In the genomic region with DNA sequence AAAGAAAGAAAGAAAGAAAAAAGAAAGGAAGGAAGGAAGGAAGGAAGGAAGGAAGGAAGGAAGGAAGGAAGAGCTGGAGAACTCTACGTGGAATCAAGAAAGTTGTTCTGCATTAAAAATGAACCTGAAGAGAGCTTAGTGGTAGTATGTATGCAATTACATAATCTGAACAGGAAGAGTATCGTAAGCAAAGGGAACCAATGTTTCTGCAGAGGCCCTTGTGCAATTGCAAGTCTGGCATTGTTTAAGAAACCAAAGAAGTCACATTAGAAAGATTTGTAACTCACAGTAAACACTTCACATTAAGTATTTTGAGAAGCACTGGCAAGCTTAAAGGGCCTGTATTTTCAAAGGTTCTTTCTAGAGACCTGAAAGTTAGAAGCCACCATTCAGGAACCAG, we compare ENCODE assay signal across 36 mouse cellular contexts. TPM values are rescaled to one million over a fixed set of nuclear protein-coding genes. Genes with fewer than 3 reads are reported as not detected.
DNase-seq lines count a peak whose midpoint lies in the region; ATAC-seq and TF ChIP-seq lines count a peak whose summit lies in the region.
"Had no signal": no experiment of that assay in that cellular context is flagged by ENCODE, and none has a peak within 500 bp of the region (broad histone marks: within the 10 kb centered on the region; RNA-seq: fewer than 3 reads in every experiment).

No protein-coding gene starts in this region.

- 70% methylated on average over 2 of the region's 2 CpGs for WGBS in lung, embryonic 14.5 days

- H3K4me1 ChIP-seq in lung, embryonic 14.5 days (ENCODE audit: insufficient read depth), result peaks cover 8% of the 10 kb centered on the region

- DNase-seq in lung, embryonic 14.5 days, result peak; percentile 11
- DNase-seq in lung, postnatal 14 days, result no peak
- peak; percentile 40 for DNase-seq in NIH3T3 (ENCODE audit: low read depth)
- peak; percentile 59 for DNase-seq in lung, postnatal 25 days (ENCODE audit: low spot score)
- no peak for DNase-seq in cerebellum, postnatal 25 days
- no peak for DNase-seq in thymus, adult 18-20 months
- DNase-seq: adrenal gland, postnatal 25 days; cerebellum, adult 8-10 months; gastrocnemius, postnatal 10 days; heart, postnatal 4 days; kidney, adult 9 months; kidney, postnatal 14 days; layer of hippocampus, adult 9-11 months; right cerebral cortex, adult 18-20 months; spleen, adult 18-20 months; thymus, postnatal 25 days had no signal

- H3K9ac ChIP-seq in lung, embryonic 14.5 days, result no peak overlapping the region
- H3K9ac ChIP-seq: embryonic facial prominence, embryonic 13.5 days; heart, embryonic 12.5 days; hindbrain, embryonic 14.5 days; limb, embryonic 15.5 days; liver, embryonic 15.5 days; neural tube, embryonic 12.5 days had no signal

- H3K4me2 ChIP-seq in lung, embryonic 14.5 days, result no peak overlapping the region
- H3K4me2 ChIP-seq: embryonic facial prominence, embryonic 13.5 days; heart, embryonic 12.5 days; hindbrain, embryonic 14.5 days; limb, embryonic 15.5 days; liver, embryonic 15.5 days; midbrain, embryonic 11.5 days; neural tube, embryonic 12.5 days had no signal

- no peaks in the 10 kb centered on the region for H3K27me3 ChIP-seq in lung, embryonic 14.5 days (ENCODE audit: insufficient read depth, low read length)
- H3K27me3 ChIP-seq: embryonic facial prominence, embryonic 13.5 days; heart, embryonic 12.5 days; limb, embryonic 15.5 days; liver, embryonic 15.5 days; neural tube, embryonic 12.5 days; Patski had no signal

- no peak for ATAC-seq in lung, embryonic 14.5 days (ENCODE audit: insufficient read depth)
- peak; percentile 54 for ATAC-seq in monocyte, adult 5-6 weeks (replicated peaks; ENCODE audit: insufficient number of reproducible peaks, low FRiP score, low TSS enrichment, poor library complexity, severe bottlenecking)
- ATAC-seq: forebrain, embryonic 16.5 days; intestine, postnatal 0 days; midbrain, embryonic 16.5 days; Patski had no signal

- no peaks in the 10 kb centered on the region for H3K9me3 ChIP-seq in lung, embryonic 14.5 days (ENCODE audit: low read depth, low read length)
- H3K9me3 ChIP-seq: embryonic facial prominence, embryonic 13.5 days; G1E; heart, embryonic 12.5 days; limb, embryonic 10.5 days; limb, embryonic 15.5 days; liver, embryonic 15.5 days; neural tube, embryonic 12.5 days had no signal

- H3K4me3 ChIP-seq in lung, embryonic 14.5 days (ENCODE audit: low read depth, low read length), result no peak overlapping the region
- H3K4me3 ChIP-seq: embryonic facial prominence, embryonic 13.5 days; heart, embryonic 12.5 days; limb, embryonic 10.5 days; limb, embryonic 15.5 days; liver, embryonic 15.5 days; myocyte; neural tube, embryonic 12.5 days had no signal

- H3K36me3 ChIP-seq in lung, embryonic 14.5 days (ENCODE audit: insufficient read depth), result 0 out of 2 replicates have a peak, but pooled peaks cover 7% of the 10 kb centered on the region

- no peak for TF ChIP-seq CTCF in lung, embryonic 14.5 days (IDR thresholded peaks at IDR 0.05; ENCODE audit: low read depth)

- no peak overlapping the region for H3K27ac ChIP-seq in lung, embryonic 14.5 days (ENCODE audit: low read depth)
- H3K27ac ChIP-seq: embryonic facial prominence, embryonic 13.5 days; hindbrain, embryonic 14.5 days; limb, embryonic 10.5 days; limb, embryonic 15.5 days; liver, embryonic 15.5 days; neural tube, embryonic 12.5 days had no signal

RNA-seq across cellular contexts. Expression of gene Flvcr1, which starts 2.8 kb away (rescaled TPM):
- polyA plus RNA-seq in lung, embryonic 14.5 days (2014; fragmentation: Nextera tagmentation; extraction: Ambion mirVana), result 8.4 and 9.9 TPM in 2 replicates
- 43.6 to 66.2 TPM (median 54.3 TPM) in 3 replicates for total RNA-seq in monocyte, adult 5-6 weeks (2017)

RNA-seq across cellular contexts. Expression of gene Spata45, which starts 13.3 kb away (rescaled TPM):
- polyA plus RNA-seq in lung, embryonic 14.5 days (2014; fragmentation: Nextera tagmentation; extraction: Ambion mirVana), result not detected in 2 replicates
- not detected in 3 replicates for total RNA-seq in monocyte, adult 5-6 weeks (2017)
- total RNA-seq: adrenal gland, adult 18-20 months; adrenal gland, postnatal 25 days; G1E; gastrocnemius, postnatal 10 days; heart, postnatal 4 days; left cerebral cortex, postnatal 10 days had no signal
- polyA plus RNA-seq: embryonic facial prominence, embryonic 13.5 days; forebrain, embryonic 11.5 days; forebrain, embryonic 16.5 days; G1E; heart, embryonic 12.5 days; heart, postnatal 0 days; hindbrain, embryonic 14.5 days; limb, embryonic 10.5 days; limb, embryonic 15.5 days; liver, embryonic 15.5 days; midbrain, embryonic 11.5 days; midbrain, embryonic 16.5 days; myocyte; Patski; stomach, embryonic 16.5 days had no signal

RNA-seq across cellular contexts. Expression of gene Tatdn3, which starts 39.6 kb away (rescaled TPM):
- 12.7 and 15.2 TPM in 2 replicates for polyA plus RNA-seq in lung, embryonic 14.5 days (2014; fragmentation: Nextera tagmentation; extraction: Ambion mirVana)
- total RNA-seq in monocyte, adult 5-6 weeks (2017), result 10.0 to 21.2 TPM (median 15.4 TPM) in 3 replicates

RNA-seq across cellular contexts. Expression of gene Nsl1, which starts 39.7 kb away (rescaled TPM):
- polyA plus RNA-seq in lung, embryonic 14.5 days (2014; fragmentation: Nextera tagmentation; extraction: Ambion mirVana), result 30.1 and 30.5 TPM in 2 replicates
- total RNA-seq in monocyte, adult 5-6 weeks (2017), result 1.2 to 3.1 TPM (median 2.9 TPM) in 3 replicates

RNA-seq across cellular contexts. Expression of gene Vash2, which starts 44.0 kb away (rescaled TPM):
- 38.1 and 40.6 TPM in 2 replicates for polyA plus RNA-seq in lung, embryonic 14.5 days (2014; fragmentation: Nextera tagmentation; extraction: Ambion mirVana)
- total RNA-seq in monocyte, adult 5-6 weeks (2017), result 0.64 TPM in 1 of 3 replicates, not detected in the others
- polyA plus RNA-seq: G1E had no signal

Comparison
In these comparisons a context has a peak if more than half of its experiments do, and no peak if none do; other contexts are left out.
1. DNase-seq: peak in lung, embryonic 14.5 days (single experiment), NIH3T3 (single experiment) and lung, postnatal 25 days (single experiment); none in lung, postnatal 14 days (single experiment), cerebellum, postnatal 25 days (0 of 2) and thymus, adult 18-20 months (0 of 2).